Mouse (Mus musculus): ENCODE results near the gene Mrm3. TPM values are rescaled to one million over a fixed set of nuclear protein-coding genes. Genes with fewer than 3 reads are reported as not detected.

The Mrm3 gene
- polyA plus RNA-seq (2012; rRNA removed), result 14.1 and 20.7 TPM in 2 replicates

DNA sequence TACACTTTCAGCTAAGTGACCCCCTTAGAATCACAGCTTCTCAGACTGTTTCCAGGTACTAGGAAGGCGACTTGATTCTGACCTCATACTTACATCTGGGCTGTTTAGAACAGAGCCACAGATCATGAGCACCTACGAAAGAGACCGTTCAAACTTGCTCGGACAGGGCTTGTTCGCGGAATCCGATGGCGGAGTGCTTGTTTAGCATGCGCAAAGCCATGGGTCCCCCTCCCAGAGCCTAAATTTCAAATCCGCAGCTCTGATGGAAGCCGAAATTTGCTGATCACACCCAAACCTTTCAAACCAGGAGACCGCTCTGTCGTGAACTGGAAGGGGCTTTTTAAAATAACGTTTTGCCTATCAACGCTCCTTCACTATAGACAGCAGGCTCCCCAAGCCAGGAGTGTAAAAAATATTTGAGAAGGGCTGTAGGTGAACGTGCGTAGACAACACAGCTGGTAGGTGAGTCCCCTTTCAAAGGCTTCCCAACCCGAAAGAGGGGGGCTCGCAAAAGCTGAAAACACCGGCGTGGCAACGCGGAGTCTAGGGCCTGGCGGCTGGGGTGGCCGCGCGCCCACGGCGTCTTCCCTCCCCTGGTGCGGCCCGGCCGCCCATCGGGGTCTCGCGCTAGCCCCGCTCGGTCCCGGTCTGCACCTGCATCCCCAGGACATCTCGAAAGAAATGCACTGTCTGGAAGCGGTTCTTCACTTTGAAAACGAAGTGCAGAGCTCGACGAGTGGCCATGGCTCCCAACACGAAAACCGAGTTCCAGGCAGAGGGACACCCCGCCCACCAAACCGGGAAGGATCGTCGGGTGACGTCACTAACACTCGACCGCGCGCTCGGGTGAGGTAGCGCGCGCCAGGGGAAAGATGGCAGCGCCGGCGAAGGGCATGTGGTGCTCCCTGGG is at the start of gene Mrm3, which contains the start of gene Glod4:
Gene Mrm3 (plus strand): TSS at position 815 of the 910 bp plus-strand sequence.
Gene Glod4 (minus strand): TSS at position 825 of the 910 bp plus-strand sequence.

DNA sequence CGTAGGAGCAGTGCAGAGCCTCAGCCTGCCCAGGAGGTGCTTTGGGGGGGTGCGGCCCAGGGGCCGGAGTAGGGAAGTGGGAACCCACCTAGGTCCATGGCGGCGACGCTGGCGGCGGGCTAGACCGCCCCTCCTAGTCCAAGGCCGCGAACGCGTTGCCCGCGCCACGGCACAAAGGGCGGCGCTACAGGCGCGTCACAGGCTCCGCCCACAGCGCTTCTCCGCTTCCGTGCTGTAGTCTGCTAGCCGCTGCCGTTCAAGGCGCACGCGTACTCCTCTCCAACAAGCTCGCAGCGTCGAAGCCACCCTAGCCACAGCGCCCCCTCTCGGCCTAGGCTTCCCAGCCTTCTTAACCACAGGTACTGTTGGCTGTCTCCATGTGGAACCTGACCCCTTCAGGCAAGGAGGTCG is 26.1 kb upstream of the Mrm3 start, which contains the start of the genes Dbil5 and Gemin4:
Gene Dbil5 (plus strand): TSS at position 219 of the 411 bp plus-strand sequence.
Gene Gemin4 (minus strand): TSS at position 275 of the 411 bp plus-strand sequence.

Other genes starting within 250 kb of the Mrm3 start
- 0.40 and 1.1 TPM in 2 replicates for gene 1700016K19Rik, start 243.8 kb upstream of the Mrm3 start, polyA plus RNA-seq (2012; rRNA removed)
- 6.8 and 16.6 TPM in 2 replicates for gene Rflnb, start 215.9 kb upstream of the Mrm3 start, polyA plus RNA-seq (2012; rRNA removed)
- 33.6 and 37.3 TPM in 2 replicates for gene Vps53, start 64.1 kb upstream of the Mrm3 start, polyA plus RNA-seq (2012; rRNA removed)
- 11.6 and 25.9 TPM in 2 replicates for gene Fam57a, start 64.0 kb upstream of the Mrm3 start, polyA plus RNA-seq (2012; rRNA removed)
- 0.29 and 0.36 TPM in 2 replicates for gene Dbil5, start 26.1 kb upstream of the Mrm3 start, polyA plus RNA-seq (2012; rRNA removed)
- 7.8 and 18.9 TPM in 2 replicates for gene Gemin4, start 26.1 kb upstream of the Mrm3 start, polyA plus RNA-seq (2012; rRNA removed)
- gene Glod4, start within 50 bp of the Mrm3 start, polyA plus RNA-seq (2012; rRNA removed), result 75.4 and 78.7 TPM in 2 replicates
- gene Nxn, start 155.4 kb downstream of the Mrm3 start, polyA plus RNA-seq (2012; rRNA removed), result 54.0 and 60.9 TPM in 2 replicates
- 44.4 and 45.5 TPM in 2 replicates for gene Timm22, start 163.2 kb downstream of the Mrm3 start, polyA plus RNA-seq (2012; rRNA removed)